Mouse (Mus musculus) urinary bladder, postnatal 25 days (tissue): ENCODE results near the gene Tnfaip2.

Experiments used
- DNase-seq: peaks from one replicate; pipeline ENCODE4 v3.0.0; 2022; ENCODE audit warnings: low spot score

The Tnfaip2 gene

DNA sequence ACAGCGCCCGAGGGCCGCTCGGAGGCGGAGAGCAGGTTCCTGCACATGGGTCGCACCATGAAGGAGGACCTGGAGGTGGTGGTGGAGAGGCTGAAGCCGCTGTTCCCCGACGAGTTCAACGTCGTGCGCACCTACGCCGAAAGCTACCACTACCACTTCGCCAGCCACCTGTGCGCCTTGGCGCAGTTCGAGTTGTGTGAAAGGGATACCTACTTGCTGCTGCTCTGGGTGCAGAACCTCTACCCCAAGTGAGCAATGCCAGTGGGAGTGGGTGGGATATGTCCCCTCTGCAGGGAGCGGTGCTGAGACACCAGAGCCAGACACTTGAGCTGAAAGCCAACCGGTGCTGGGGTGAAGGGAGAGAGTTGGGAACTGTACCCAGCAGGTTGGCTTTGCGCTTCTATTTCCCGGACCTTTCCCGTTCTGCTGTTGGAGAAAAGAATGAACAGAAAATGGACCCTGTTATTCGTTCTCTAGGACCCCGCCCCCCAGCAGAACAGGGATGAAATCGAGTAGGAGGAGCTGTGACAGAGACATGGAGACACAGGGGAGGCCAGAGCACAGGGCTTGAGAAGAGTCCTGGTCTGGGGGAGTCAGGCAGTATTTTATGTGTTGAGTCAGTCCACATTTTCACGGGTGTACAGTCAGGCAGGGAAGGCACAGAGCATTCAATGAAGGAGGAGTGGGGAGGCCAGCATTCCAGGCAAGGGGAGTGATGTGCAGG, 3.8 kb downstream of the Tnfaip2 start:
- DNase-seq: no peak

DNA sequence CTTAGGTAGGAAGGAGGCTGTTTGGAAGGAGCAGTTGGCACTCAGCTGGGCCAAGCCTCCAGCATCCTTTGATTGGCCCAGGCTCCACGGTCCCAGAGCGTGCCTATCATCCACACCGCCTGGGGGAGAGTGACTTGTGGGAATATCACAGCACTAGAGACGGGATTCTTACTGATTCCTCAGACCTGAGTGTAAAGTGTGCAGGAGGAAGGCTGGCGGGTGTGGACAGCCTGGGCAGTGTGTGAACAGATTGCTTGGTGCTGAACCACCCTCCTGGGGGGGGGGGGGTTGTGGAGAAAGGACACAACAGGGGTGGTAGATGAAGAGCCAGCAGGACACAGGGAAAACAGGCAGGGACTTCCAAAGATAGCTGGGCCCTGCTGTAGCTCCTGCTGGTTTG, 4.5 kb downstream of the Tnfaip2 start:
- DNase-seq: no peak

DNA sequence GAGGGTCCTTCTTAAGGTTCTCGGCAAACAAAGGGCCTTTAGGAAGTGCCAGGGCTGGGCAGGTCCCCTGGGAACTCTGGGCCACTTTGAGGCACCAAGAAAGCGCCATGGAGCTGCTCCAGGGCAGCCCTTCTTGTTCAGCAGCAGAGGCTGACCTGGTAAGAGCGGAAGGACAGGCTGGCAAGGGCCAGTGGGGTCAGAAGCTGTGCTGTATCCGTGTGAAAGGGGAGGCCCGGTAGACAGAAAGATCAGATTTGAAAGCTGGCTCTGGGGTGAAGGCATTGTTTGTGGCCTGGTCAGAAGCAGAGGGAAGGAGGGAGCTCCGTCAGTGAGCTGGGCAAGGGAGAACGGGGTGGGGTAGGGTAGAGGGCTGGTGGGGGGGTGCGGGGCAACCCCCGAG, 5.1 kb downstream of the Tnfaip2 start:
- DNase-seq: no peak

DNA sequence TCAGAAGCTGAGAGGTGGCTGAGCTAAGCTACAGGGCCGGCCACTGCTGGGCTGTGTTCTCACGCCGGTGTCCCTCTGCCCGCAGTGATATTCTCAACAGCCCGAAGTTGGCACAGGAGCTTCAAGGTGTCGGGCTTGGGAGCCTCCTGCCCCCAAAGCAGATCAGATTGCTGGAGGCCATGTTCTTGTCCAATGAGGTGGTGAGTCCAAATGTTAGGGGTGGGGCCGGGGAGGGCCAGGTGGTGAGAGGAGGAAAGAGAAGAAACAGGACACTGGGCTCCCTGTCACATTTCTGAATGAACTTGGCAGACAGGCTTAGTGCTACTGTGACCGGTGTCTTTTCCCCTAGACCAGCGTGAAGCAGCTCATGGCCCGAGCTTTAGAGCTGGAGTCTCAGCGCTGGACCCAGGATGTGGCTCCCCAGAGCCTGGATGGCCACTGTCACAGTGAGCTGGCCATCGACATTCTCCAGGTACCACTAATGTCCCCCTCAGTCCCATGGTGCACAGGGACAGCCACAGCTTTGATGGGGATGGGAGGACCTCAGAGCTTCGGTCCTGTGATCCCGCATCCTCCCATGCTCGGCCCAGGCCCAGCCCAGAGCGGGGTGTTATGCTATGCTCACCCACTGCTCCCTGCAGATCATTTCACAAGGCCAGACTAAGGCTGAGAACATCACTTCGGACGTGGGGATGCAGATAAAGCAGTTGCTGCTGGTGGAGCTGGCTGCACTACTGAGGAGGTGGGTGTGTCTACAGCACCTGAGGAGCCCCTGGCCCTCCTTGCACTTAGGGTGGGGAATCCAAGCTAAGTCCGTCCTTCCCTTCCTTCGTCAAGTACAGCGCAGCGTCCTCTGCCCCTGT, 5.9 kb downstream of the Tnfaip2 start:
- DNase-seq: no peak

DNA sequence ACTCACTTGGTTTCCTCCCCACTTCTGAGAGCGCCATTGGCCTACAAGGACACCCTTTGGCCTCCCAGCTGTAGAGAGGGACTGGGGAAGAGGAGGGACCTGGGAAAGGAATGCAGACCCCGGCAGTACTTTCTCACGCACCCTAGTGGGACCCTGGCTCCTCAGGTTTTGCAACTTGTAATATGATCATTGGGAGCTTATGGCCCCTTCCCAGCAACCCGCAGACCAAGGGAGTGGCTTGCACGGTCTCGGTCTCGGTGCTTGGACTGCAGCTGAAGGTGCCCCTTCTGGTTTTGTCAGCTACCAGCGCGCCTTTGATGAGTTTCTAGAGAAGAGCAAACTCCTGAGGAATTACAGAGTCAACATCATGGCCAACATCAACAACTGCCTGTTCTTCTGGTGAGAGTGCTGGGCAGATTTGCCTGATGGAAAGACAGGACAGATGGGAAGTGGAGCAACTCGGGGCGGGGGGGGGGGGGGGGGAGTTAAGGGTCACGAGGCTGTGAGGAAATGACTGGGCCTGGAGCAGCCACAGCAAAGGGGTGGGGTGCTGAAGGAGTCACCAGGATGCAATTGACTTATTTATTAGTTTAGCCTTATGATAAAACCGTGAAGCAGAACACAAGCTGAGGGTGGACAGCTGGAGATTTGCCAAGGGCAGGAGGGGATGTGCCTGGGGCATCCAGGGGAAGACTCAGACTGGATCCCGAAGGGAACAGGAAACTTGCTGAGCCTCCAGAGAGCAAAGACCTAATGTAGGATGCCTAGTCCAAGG, 6.8 kb downstream of the Tnfaip2 start:
- no peak for DNase-seq

DNA sequence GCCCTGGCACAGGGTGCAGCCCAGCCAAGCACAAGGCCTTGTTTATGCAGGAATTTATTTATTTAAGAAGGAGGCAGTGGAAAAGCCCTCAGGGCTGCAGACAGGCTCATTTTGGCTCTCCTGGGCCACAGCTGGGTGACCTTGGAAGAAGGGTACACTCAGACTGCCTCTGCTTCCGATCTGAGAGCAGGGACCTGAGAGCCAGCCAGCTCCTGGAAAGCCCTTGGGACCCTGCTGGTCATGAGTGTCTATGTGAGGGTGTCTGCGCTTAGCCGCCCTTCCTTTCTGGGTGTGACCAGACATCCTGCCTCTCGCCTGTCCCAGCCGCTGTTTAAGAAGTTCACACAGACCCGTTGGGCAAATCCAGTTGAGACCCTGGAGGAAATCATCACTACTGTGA, 8.1 kb downstream of the Tnfaip2 start:
- no peak for DNase-seq

DNA sequence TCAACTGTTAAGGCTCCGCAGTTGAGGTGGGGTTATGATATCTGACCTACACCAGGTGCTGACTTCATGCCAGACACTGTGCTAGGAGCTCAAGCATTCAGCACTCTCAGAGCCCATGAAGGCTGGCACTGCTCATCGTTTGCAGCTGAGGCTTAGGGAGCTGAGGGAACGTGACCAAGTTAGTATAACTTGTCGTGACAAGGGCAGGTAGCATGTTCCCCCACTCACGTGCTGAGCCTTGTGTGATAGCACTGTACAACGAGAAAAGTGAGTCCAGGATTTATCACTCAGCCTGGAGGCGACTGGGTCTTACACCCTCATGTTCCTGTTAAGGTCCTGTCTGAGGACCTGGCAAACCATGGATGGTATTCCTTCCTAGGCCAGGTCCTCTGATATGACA, 9.3 kb downstream of the Tnfaip2 start:
- no peak for DNase-seq

DNA sequence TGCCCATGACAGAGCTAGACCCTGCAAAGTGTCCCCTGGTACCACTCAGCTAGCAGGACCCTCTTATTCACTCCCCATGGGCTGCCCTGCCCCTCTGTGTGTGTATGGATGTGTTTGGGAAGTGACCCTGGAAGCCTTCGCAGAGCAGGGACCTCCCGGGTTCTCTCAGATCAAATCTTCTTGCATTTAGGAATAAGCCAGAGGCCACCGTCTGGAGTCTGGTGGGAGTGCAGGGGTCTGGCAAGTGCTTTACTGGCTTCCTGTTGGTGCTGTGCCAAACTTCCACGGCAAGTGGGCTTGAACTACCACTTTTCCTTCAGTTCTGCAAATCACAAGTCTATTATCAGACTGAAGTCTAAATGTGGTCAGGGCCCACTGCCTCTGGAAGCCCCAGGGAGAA, 11.8 kb downstream of the Tnfaip2 start:
- DNase-seq: no peak

DNA sequence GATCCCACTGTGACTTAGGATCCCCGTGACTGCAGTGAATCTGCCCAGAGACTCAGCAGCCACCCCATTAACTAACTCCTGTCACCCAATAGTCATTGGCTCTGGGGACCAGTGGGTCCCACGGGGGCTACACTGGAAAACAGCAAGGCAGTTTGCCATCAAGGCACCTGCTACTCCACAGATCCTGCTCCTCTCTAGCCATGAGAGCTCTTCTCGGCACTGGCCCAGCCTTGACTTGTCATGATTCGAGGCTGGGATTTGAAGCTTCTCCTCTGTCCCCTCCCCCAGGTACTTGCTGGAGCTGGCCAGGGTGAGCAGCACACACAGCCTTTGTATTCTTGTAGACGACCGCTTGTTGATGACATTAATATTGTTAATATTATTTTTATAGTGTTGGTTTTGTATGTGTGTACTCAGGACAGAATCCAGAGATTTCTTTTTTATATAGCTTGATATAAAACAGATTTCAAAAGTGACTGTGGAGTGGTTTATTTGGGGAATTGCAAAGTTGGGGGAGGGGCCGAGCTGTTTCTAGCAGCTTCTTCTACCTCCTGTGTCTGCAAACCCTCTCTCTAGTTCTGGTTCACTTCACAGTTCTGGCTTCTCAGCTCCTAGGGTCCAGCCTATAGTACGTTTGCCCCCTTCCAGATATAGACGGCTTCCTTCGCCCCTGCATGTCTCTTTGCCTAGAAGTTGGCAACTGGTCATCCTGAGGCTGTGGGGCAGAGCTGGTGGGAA, 12.4 kb downstream of the Tnfaip2 start:
- no peak for DNase-seq

DNA sequence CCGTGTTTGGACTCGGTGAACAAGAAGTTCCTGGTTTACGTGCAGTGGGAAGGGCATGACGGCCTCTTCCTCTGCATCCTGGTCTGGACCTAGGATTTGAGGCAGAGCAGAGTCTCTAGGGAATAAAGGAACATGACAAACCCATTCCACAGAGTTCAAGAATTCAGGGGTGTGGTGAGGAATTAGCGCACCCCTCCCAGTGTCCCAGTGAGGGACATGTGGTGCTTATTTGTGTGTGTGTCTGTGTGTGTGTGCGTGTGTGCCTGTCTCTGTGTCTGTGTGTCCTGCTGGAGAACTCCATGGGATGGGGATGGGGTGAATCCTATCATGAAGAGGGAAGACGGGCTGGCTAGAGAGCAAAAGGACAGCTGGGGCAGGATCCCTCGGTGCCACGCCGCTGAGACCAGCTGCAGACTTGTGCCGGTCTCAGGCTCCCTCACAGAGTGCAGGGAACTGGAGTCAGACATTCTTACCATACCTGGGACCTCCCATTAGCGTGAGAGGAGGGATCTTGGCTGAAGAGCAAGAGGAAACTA, 13.1 kb downstream of the Tnfaip2 start:
- DNase-seq: peak; percentile 31

DNA sequence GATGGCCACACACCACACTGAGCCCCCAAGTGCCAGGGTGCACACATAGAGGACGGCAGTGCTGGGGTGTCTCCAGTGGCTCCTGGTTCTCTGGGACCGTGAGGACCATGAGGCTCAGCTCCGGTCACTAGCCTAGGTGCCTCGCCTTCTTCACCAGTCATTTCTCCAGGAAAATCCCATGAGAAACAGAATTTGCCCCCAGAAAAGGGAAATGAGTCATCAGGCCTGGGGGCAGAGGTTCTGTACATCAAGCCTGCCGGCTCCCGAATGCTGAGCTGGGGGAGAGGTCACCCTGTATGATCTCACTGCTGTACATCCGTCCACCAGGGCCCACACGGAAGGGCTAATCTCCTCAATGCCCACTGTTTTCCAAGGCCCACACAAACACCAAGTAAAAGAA, 13.6 kb downstream of the Tnfaip2 start:
- no peak for DNase-seq

DNA sequence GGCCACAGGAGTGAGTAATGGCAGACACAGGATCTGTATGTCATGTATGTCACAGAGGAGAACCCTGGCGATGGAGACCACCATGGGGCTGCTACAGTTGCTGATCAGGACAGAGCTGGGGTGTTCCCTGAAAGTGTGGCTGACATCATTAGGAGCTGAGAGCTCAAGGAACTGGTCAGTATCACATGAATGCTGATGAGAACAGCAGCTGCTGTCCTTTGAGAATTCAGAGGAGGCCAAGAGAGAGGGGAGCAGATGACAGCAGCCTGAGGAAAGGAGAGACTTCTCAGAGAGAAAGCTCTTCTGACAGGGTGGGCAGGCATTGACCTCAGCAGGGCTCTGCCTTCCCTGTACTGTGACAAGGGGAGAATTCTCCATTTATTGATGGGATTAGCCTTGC, 15.5 kb downstream of the Tnfaip2 start:
- no peak for DNase-seq

DNA sequence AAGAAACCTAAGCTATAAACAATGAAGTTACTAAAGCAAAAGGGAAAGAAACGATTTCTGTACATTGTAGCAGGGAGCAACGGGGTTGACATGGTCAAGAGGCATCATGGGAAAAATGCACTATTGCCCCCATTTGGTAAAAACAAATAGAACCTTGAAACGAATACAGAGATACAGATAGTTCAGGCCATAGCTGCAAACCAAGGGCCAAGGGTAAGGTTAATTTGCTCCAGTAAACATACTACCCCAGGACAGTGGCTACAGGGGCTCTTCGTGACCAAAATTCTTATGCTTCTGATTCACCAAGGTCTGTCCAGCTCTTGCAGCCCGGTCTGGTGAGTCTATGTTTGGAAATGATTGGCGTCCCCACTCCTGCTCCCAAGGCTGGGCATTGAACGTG, 21.3 kb downstream of the Tnfaip2 start:
- no peak for DNase-seq

DNA sequence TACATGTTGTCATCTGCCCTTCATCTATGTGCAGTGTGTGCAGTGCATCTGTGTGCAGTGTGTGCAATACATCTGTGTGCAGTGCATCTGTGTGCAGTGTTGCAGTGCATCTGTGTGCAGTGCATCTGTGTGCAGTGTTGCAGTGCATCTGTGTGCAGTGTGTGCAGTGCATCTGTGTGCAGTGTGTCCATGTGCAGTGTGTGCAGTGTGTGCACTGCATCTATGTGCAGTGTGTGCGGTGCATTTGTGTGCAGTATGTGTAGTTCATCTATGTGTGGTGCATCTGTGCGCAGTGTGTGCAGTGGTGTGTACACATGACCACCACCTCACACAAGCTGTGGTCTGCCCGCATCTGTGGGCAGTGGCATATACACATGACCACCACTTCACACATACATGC, 24.1 kb downstream of the Tnfaip2 start:
- DNase-seq: no peak

DNA sequence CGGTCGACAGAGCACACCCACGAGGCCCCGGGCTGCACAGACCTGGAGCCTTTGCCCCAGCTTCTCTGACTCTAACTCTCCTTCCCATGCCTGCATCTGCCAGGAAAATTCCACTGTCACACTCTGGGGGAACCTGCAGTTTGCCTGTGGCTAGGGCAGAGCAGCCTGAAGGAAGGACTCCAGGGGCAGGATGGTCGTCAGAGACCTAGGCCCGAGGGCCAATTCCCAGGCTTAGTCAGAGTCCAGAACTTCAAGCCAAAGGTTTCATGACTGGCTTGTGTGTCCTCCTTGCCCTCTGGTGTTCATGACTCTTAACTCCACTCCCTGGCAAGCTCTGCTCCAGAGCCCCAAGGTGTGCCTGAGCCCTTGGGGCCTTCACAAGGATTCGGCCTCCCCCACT, 25.9 kb downstream of the Tnfaip2 start:
- no peak for DNase-seq

DNA sequence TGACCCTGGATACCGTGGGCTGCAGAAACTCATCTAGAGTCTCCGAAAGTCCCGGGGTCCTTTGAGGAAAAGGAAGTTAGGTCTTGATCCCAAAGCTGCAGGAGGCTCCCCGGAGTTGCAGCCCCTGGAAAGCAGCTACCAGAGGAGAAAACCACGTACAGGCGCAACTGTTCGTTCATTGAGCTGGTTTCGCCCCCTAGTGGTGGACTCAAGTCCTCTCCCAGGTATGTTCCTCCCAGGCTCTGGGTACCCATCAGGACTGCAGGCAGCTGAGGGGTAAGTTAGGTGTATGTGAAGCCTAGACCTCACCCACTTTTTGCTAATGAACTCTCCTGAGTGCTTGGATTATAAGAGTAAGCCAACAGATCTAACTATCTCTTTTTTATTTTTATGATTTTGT, 27.2 kb downstream of the Tnfaip2 start:
- DNase-seq: peak; percentile 67

DNA sequence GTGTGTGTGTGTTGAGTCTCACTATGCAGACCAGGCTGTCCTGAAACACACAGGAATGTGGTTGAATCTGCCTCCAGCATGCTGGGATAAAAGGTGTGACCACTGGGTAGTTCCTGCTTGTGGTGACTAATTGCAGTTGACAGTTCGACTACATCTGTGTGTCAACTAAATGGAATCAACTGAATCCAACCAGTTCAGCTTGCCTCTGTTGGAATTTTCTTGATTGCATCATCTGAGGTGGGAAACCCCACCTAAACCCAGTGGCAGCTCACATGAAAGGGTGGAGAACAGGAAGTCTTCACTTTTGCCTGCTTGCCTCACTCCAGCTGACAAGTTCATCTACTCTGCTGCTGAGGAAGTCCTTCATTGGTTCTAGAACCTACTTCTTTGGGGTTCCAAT, 28.9 kb downstream of the Tnfaip2 start:
- no peak for DNase-seq

DNA sequence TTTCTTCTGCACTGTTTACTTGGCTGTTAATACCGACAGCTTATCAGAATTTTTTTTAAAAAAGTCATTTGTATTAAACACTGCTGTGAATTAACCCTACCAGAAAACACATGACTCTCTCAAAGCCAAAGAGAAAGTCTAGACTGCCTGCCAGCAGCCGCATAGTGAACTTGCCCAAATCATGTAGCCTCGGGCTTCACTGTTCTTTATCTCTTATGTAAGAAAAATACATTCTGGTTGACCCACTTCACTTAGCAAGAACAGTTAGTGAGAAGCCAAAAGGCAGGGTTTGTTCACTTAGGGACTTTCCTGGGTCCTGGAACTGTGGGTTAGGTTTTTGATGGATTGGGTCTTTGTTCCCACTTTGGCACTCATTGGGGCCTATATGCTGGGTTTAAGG, 29.5 kb downstream of the Tnfaip2 start:
- no peak for DNase-seq

DNA sequence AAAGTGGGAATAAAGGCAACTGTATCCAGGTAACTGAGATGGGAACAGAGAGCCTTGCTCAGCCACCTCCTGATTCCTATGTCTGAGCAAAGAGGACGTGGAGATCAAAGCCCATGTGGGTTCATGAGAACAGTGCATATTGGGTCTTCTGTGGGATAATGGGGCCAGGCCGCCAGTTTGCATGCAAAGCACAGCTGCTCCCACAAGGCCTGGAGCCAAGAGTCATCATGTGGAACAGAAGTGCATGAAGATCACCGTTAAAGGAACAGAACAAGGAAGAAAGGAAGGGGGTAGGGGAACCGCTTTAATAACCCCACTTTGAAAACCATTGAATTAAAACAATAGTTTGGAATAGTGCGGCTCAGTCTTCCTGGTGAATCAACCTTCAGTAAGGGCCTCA, 30.6 kb downstream of the Tnfaip2 start:
- no peak for DNase-seq

DNA sequence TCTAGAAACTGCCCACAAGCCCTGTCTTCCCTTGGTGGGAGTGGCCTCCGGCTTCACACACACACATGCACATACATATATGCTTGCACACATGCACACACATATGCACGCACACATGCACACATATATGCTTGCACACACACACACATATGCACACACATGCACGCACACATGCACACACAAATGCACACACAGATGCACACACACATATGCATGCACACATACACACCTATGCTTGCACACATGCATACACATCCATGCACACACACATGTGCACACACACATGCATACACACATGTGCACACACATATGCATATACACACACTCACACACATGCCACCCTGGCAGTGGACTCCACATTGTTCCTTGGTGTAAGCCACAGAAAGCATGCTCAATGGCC, 32.1 kb downstream of the Tnfaip2 start:
- DNase-seq: no peak

DNA sequence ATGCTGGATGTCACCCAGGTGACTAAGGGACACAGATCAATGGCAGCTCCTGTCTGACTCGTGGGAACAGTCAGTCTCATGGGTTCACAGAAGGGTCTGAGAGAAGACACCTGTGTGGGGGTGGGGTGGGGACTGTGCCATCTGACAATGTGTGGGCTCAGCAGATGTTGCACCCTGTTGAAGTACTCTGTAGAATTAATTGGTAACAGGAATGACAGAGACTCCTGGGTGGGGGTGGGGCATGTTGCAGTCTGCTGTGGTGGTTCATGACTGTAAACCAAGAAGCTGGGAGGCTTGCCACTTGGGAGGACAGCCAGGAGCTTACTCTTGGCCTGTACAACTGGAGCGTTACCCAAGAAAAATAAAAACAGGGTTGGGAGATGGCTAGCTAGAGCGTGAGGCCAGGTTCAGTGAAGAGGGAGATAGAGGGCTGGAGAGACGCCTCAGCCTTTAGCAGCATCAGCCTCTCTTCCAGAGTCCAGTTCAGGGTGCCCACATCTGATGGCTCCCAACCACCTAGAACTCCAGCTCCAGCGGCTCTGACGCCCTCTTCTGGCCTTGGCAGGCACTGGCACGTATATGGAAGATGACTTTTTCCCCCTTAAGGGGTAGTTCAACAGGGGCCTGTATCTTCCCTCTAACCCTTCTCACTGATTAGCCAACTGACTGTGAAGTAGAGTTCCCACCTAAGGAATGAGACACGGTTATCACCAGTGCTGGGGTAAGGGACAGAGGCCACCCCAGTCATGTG, 32.8 kb downstream of the Tnfaip2 start:
- DNase-seq: peak; percentile 50
